Mouse (Mus musculus) splenic B cell, adult 2 months (primary cell): Measurements from ENCODE around the gene Zfp609.

Experiments
- DNase-seq: peaks from one replicate; pipeline ENCODE4 v3.0.0-alpha.2; 2011; ENCODE audit warnings: low read depth, low spot score
- H3K27me3 ChIP-seq: 2 replicates; pipeline ENCODE4 v1.6.1; 2012; ENCODE audit warnings: mild to moderate bottlenecking, low read length, moderate library complexity, mixed read lengths; ENCODE audit not compliant: control insufficient read depth, poor library complexity, insufficient read depth, severe bottlenecking
- H3K36me3 ChIP-seq: 2 replicates; pipeline ENCODE4 v1.6.1; 2012; ENCODE audit warnings: mild to moderate bottlenecking, low read length, moderate library complexity, mixed read lengths; ENCODE audit not compliant: control insufficient read depth, poor library complexity, insufficient read depth, severe bottlenecking

Gene Zfp609

DNA sequence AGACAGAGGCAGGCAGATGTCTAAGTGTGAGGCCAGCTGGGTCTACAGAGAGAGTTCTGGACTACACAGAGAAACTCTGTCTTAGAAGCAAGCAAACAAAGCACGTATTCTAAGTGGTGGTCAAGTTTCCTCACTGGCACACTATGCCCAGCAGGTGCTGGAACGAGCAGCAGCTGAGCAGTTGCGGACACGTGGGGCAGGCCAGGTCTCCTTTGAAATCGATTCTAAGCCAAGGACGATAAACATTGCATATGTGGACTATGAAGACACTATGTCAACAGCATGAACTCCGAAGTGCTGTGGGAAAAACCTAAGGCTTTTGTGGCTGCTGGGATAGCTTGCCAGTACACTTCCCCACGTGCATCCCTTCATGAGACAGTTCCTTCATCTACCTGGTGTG, 67.4 kb downstream of the Zfp609 start:
- no peaks in the 10 kb centered on the region for H3K27me3 ChIP-seq
- H3K36me3 ChIP-seq = no peaks in the 10 kb centered on the region
- DNase-seq = no peak

- Histone ChIP-seq H3K27me3 (no peaks in the 10 kb centered on the region), H3K36me3 (no peaks in the 10 kb centered on the region)
- DNase-seq = no peak
Observed at GRCm38 (mm10) chr9:65759256-65759655, 68.1 kb downstream of the Zfp609 start.

GRCm38 (mm10) chr9:65757826-65758225, 69.5 kb downstream of the Zfp609 start:
- no peaks in the 10 kb centered on the region for H3K27me3 ChIP-seq

DNA sequence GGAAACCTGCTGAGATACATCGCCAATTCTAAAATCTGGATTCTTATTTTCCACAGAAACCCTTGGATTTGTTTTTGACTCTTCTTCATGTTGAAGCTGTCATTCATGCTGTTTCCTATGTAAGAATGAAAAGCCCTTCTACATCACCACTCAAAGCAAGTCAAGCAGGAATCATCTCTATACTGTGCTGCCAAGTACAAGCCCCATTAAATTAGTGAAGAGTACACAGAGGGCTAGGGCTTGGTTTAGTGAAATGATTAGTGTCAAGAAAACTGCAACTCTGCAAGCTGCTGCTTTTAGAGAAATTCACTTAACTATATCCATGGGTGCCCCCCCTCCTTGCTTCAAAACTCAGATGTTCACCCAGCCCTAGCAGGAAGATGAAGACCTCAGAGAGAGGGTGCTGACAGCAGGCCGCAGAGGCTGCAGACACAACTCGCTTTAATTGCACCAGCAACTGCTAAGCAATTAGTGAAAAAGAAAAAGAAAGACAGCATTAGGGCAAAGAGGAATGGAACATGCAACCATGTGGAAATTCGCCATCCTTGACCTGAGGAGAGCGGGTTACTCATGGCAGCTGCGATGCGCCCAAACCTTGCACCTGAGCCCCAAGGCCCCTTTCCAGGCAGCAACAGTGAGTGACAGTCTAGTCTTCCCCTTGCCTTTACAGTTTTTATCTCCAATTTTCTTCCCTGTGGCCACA, 71.5 kb downstream of the Zfp609 start:
- H3K27me3 ChIP-seq = no peaks in the 10 kb centered on the region
- no peaks in the 10 kb centered on the region for H3K36me3 ChIP-seq
- no peak for DNase-seq

More at GRCm38 (mm10) chr9:65757826-65758225, 69.5 kb downstream of the Zfp609 start:
- no peaks in the 10 kb centered on the region for H3K36me3 ChIP-seq
- DNase-seq = no peak

DNA sequence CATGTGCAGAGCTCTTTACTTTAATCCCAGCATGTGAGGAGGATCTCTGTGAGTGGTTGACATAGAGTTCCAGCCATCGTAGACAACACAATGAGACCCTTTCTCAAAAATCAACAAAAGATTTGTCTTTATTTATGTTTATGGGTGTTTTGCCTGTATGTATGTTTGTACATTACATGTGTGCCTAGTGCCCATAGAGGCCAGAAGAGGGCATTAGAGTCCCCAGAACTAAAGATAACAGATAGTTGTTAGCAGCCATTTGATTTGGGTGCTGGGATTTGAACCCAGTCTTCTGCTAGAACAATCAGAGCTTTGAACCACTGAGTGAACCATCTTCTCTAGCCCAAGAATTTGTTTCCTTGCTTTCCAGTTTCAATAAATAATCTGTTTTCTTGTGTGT, 72.2 kb downstream of the Zfp609 start:
- DNase-seq = no peak
- H3K36me3 ChIP-seq = no peaks in the 10 kb centered on the region
- no peaks in the 10 kb centered on the region for H3K27me3 ChIP-seq

DNA sequence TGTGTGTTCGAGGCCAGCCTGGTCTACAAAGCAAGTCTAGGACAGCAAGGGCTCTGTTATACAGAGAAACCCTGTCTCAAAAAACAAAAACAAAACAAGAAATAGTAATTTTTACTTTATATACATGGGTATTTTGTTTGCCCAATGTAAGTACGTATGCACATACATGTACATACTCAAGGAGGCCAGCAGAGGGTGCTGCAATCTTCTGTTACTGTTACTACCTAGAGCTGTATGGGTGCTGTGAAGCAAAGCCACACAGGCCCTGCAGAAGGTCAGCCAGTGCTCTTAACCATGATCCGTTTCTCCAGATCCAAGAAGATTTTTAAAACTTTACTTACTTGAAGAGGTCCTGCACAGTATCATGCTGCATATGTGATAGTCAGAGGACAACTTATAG, 74.7 kb downstream of the Zfp609 start:
- H3K27me3 ChIP-seq = no peaks in the 10 kb centered on the region
- peak; percentile 39 for DNase-seq
- no peaks in the 10 kb centered on the region for H3K36me3 ChIP-seq

DNA sequence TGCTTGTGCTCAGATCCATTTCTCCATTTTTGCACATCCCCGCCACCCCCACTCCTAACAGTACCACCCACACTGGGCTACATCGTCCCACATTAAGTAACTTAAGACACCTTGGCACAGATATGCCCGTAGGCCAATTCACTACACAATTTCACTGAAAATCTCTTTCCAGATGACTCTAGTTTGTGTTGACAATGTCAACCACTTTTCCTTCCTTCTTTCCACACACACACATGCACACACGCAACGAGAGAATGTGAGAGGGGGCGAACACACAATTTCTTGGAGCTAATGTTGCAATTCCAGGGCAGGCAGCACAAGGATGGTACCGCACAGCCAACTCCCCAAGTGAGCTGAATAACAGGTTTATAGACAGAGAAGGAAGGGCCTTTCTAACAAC, 75.5 kb downstream of the Zfp609 start:
- no peak for DNase-seq
- H3K36me3 ChIP-seq = no peaks in the 10 kb centered on the region

GRCm38 (mm10) chr9:65748102-65748501, 79.3 kb downstream of the Zfp609 start:
- Histone ChIP-seq H3K27me3 (no peaks in the 10 kb centered on the region), H3K36me3 (no peaks in the 10 kb centered on the region)
- no peak for DNase-seq

More for the DNA sequence above, 75.5 kb downstream of the Zfp609 start:
- H3K27me3 ChIP-seq = no peaks in the 10 kb centered on the region

GRCm38 (mm10) chr9:65746479-65746878, 80.9 kb downstream of the Zfp609 start:
- no peak for DNase-seq
- Histone ChIP-seq H3K27me3 (no peaks in the 10 kb centered on the region), H3K36me3 (no peaks in the 10 kb centered on the region)

- H3K27me3 ChIP-seq = no peaks in the 10 kb centered on the region
- no peaks in the 10 kb centered on the region for H3K36me3 ChIP-seq
- DNase-seq = no peak
Observed at GRCm38 (mm10) chr9:65745456-65745855, 81.9 kb downstream of the Zfp609 start.

- Histone ChIP-seq H3K36me3 (no peaks in the 10 kb centered on the region), H3K27me3 (no peaks in the 10 kb centered on the region)
- no peak for DNase-seq
Observed at GRCm38 (mm10) chr9:65744171-65745082, 82.9 kb downstream of the Zfp609 start.

GRCm38 (mm10) chr9:65743809-65744170, 83.6 kb downstream of the Zfp609 start:
- no peak for DNase-seq
- Histone ChIP-seq H3K36me3 (no peaks in the 10 kb centered on the region), H3K27me3 (no peaks in the 10 kb centered on the region)

DNA sequence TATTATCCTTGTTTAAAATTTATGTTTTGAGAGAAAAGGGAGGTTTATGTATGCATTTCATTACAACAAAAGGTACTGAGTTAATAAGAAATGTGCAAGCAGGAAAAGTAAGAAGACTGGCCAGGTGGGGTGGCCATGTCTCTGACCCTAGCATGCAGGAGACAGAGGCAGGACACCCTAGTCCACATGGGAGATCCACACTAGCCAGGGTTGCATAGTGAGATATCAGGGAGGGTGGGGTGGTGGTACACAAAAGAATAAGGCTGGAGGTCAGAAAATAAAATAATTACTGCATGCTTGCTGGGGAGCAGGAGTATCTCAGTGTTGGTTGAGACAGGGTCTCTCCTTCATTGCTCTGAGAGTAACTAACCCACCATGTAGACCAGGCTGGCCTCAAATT, 84.0 kb downstream of the Zfp609 start:
- H3K36me3 ChIP-seq = no peaks in the 10 kb centered on the region
- no peak for DNase-seq
- no peaks in the 10 kb centered on the region for H3K27me3 ChIP-seq

DNA sequence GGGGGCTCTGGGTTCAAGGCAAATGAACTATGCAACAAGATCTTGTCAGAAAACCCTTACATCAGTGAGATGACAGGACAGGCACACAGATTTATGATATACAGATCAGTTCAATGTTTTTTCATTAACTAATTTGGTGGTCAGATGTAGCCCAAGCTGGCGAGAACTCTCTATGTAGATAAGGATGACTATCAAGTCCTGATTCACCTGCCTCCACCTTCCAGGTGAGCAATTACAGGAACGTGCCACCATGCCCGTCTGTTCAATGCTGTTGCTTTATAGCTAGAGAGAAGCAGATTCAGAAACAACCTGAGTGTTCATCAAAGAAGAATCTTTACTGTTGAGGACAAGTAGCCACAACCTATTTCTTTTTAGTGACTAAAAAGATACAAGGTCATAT, 84.6 kb downstream of the Zfp609 start:
- no peaks in the 10 kb centered on the region for H3K27me3 ChIP-seq
- no peak for DNase-seq
- no peaks in the 10 kb centered on the region for H3K36me3 ChIP-seq

DNA sequence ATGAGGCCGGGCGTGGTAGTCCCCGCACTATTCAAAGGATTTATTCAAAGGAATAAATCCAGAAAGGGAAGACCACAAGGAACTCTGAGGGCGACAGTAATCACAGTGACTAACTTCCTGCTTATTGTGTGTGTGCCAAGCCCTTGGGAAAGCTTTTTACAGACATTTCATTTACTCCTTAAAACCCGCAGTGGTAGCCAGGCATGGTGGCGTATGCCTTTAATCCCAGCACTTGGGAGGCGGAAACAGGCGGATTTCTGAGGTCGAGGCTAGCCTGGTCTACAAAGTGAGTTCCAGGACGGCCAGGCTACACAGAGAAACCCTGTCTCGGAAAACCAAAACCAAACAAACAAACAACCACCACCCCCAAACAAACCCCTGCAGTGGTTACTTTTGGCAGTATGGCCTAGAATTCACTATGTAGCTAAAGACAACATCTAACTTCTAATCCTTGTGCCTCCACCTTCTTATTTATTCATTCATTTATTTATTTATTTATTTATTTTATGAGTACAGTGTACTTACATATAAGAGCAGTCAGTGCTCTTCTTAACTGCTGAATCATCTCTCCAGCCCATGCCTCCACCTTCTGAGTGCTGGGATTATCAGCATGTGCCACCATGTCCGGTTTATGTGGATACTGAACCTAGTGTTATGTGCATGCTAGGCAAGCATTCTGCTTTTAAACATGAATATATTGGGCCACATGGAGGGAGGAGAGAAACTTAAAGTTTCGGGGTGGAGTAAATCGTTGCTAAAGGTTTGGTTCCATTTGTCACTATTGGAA, 86.1 kb downstream of the Zfp609 start:
- Histone ChIP-seq H3K27me3 (no peaks in the 10 kb centered on the region), H3K36me3 (no peaks in the 10 kb centered on the region)
- no peak for DNase-seq
